Comparison of ENCODE assay signal across 13 mouse cellular contexts in genomic region chr7:77988177-77988576, GRCm38 (mm10).
DNase-seq lines count a peak whose midpoint lies in the region; ATAC-seq lines count a peak whose summit lies in the region.
"Had no signal": no experiment of that assay in that cellular context is flagged by ENCODE, and none has a peak within 500 bp of the region (broad histone marks: within the 10 kb centered on the region; RNA-seq: fewer than 3 reads in every experiment).

No protein-coding gene starts in this region.

- DNase-seq in ovary, adult 18-20 months (ENCODE audit: low spot score), result peak; percentile 9
- DNase-seq in ovary, postnatal 10 days (ENCODE audit: low spot score), result no peak
- DNase-seq in layer of hippocampus, adult 9-10 months (ENCODE audit: low spot score), result peak; percentile 77
- DNase-seq in left cerebral cortex, postnatal 14 days (ENCODE audit: low spot score in 2 of 2), result peak; percentile 67 to 83
- no peak for DNase-seq in adrenal gland, adult 18-20 months (ENCODE audit: low spot score in 2 of 2)
- no peak for DNase-seq in kidney, postnatal 10 days
- DNase-seq in kidney, adult 9 months, result no peak
- DNase-seq: cerebellum, postnatal 25 days; heart, adult 11 months; liver; thymus, postnatal 25 days had no signal

- no peak for ATAC-seq in CD4-positive, CD25-positive, alpha-beta regulatory T cell, adult 4 months
- ATAC-seq: forebrain, embryonic 15.5 days had no signal

- intact Hi-C loops in left cerebral cortex, postnatal 14 days (cut with DNase I), result no loop called here

Comparison
In these comparisons a context has a peak if more than half of its experiments do, and no peak if none do; other contexts are left out.
1. DNase-seq: peak in ovary, adult 18-20 months (single experiment), layer of hippocampus, adult 9-10 months (single experiment) and left cerebral cortex, postnatal 14 days (2 of 2); none in ovary, postnatal 10 days (single experiment), adrenal gland, adult 18-20 months (0 of 2), kidney, postnatal 10 days (single experiment) and kidney, adult 9 months (single experiment).